Mouse (Mus musculus) cortical plate, adult 2 months (tissue): ENCODE results near the gene Rps23. TPM values are rescaled to one million over a fixed set of nuclear protein-coding genes. Genes with fewer than 3 reads are reported as not detected.
A peak's percentile ranks its signal among the peaks of the same experiment; 100 is the strongest.

Experiments used
- H3K27ac ChIP-seq: fragments of 200-500 bp; 2 replicates; pipeline ENCODE4 v1.5.1; 2012; ENCODE audit warnings: low read length, control low read depth, inconsistent platforms; ENCODE audit not compliant: insufficient read depth
- H3K4me1 ChIP-seq: fragments of 200-500 bp; 2 replicates; pipeline ENCODE4 v1.6.1; 2011; ENCODE audit warnings: low read length; ENCODE audit not compliant: control insufficient read depth, insufficient read depth
- H3K4me3 ChIP-seq: fragments of 200-500 bp; 2 replicates; pipeline ENCODE4 v1.5.1; 2011; ENCODE audit warnings: mild to moderate bottlenecking, low read length, control low read depth; ENCODE audit not compliant: insufficient read depth
- CTCF ChIP-seq: fragments of 200-500 bp; IDR thresholded peaks from 2 replicates; pipeline ENCODE4 v1.5.1; 2011; ENCODE audit warnings: mild to moderate bottlenecking, control low read depth, low read length; ENCODE audit not compliant: insufficient read depth; ENCODE audit errors: extremely low read depth
- POLR2A ChIP-seq: fragments of 200-500 bp; IDR thresholded peaks from 2 replicates; pipeline ENCODE4 v1.6.1; 2011; ENCODE audit warnings: mild to moderate bottlenecking, low read length, control low read depth; ENCODE audit not compliant: insufficient read depth; ENCODE audit errors: extremely low read depth
- polyA plus RNA-seq: library from polyadenylated mRNA; depleted of rRNA; stranded (reverse); fragments of >200 nt; gene quantifications from 2 replicates; pipeline ENCODE4 v1.2.3, GENCODE M21; 2012

The Rps23 gene
- polyA plus RNA-seq, 1 experiment = 626 TPM

DNA sequence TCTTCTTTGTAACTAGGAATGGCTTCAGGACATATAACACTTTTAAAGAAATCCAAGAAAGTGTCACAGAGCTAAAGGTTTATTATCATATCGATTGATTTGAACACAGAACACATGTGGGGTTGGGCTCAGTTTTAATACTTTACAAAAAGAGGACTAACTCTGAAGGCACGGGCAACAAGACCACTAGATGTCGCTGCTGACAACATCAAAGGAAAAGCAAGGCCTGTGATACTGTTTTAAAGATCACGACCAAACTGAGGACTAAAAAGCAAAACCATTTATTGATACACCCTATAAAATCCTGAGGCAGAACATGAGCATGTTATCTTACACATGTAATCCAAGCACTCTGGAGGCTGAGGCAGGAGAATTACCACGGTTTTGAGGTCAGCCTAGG lies 7.1 kb downstream of the Rps23 start:
- Histone ChIP-seq H3K4me3 (no peak overlapping the region), H3K27ac (no peak overlapping the region), H3K4me1 (peaks cover 1% of the 10 kb centered on the region; the same call in 1 of the 2 replicates)
- TF ChIP-seq POLR2A (no peak), CTCF (peak; percentile 84)

GRCm38 (mm10) chr13:90933256-90933655 lies 10.5 kb downstream of the Rps23 start:
- TF ChIP-seq CTCF = no peak
- TF ChIP-seq POLR2A = no peak
- Histone ChIP-seq H3K4me1 (peaks cover 1% of the 10 kb centered on the region; the same call in 1 of the 2 replicates), H3K27ac (no peak overlapping the region), H3K4me3 (no peak overlapping the region)

DNA sequence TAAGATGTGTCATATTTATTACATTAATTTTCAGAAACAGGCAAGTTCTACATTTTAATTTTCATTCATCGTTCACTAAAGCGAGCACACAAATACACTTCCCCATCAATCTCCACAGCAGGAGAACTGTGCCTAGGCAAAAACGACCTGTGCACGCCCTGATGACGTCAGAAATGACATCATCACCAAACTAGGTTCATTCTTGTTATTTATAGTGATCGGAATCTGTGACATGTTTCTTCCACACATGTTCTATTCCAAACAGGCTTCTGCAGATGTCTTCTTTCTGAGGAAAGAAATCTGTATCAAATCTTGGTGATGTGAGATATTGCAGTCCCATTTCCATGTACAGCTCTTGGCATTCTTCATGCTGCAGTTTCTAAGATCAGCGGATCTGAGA lies 13.1 kb downstream of the Rps23 start:
- H3K4me1 ChIP-seq = no peaks in the 10 kb centered on the region
- H3K4me3 ChIP-seq = no peak overlapping the region
- TF ChIP-seq POLR2A (no peak), CTCF (no peak)
- no peak overlapping the region for H3K27ac ChIP-seq

DNA sequence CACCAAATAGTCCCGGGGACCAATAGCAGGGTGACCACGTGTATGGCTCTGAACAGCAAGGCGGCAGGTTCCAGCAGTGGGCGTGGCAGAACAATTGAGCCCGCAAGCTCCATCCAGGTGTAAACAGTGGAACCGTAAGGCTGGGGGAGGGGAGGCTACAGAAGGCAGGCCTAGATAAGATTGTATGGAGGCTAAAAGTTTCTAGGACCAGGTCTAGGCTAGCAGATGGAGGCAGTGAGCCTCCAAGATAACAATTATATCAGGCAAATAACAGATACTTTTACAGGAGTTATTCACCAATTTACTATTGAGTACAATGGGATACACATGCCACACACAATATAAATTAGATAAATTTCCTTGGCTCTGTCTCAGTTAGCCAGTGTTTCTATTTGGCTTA lies 16.4 kb downstream of the Rps23 start:
- no peaks in the 10 kb centered on the region for H3K4me1 ChIP-seq
- no peak overlapping the region for H3K27ac ChIP-seq
- H3K4me3 ChIP-seq = no peak overlapping the region
- TF ChIP-seq CTCF (no peak), POLR2A (no peak)

GRCm38 (mm10) chr13:90939600-90939999 lies 16.8 kb downstream of the Rps23 start:
- Histone ChIP-seq H3K27ac (no peak overlapping the region), H3K4me1 (no peaks in the 10 kb centered on the region), H3K4me3 (no peak overlapping the region)
- no peak for TF ChIP-seq POLR2A
- no peak for TF ChIP-seq CTCF

DNA sequence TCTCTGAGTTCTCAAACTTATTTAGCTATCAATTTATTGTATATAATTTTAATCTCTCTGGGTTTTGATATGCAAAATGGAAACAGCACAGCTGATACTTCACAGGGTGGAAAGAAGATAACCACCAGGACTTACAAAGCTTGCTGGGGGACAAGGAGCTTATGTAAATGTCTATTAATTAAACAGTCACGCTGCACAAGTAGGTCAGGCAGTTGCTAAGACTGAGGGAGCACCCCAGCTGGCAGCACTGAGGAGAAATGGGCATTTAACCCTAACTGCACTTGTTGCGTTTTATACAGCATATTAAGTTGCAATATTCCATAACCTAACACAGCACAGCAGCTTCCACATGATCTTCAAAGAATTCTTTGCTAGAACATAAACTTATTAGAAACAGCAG lies 36.1 kb downstream of the Rps23 start:
- H3K4me1 ChIP-seq = peaks cover 3% of the 10 kb centered on the region; the same call in 1 of the 2 replicates
- no peak overlapping the region for H3K27ac ChIP-seq
- TF ChIP-seq CTCF (no peak), POLR2A (no peak)
- no peak overlapping the region for H3K4me3 ChIP-seq

DNA sequence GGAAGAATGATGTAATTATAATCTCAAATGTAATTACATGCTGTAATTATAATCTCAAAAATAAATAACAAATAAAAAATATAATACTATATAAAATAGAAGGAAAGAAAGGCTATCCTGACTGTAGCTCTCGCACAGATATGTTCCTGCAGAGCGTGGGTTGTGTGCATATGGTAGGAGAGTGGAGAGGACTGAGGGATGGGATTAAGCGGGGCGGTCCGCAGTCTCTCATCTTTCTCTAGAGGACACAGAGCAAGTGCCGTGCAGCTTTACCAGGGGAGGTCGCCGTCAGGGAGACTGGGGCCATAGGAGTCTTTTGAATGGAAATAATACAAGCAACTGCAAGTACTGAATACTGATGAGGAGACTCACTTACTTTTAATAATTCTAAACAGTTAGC lies 37.8 kb downstream of the Rps23 start:
- H3K4me1 ChIP-seq = peaks cover 3% of the 10 kb centered on the region; the same call in 1 of the 2 replicates
- TF ChIP-seq POLR2A = no peak
- TF ChIP-seq CTCF = no peak
- no peak overlapping the region for H3K4me3 ChIP-seq
- no peak overlapping the region for H3K27ac ChIP-seq

- no peak overlapping the region for H3K4me3 ChIP-seq
- TF ChIP-seq CTCF (no peak), POLR2A (no peak)
- peaks cover 3% of the 10 kb centered on the region; the same call in 1 of the 2 replicates for H3K4me1 ChIP-seq
- H3K27ac ChIP-seq = no peak overlapping the region
These were observed 40.3 kb downstream of the Rps23 start for GRCm38 (mm10) chr13:90962836-90963760.

DNA sequence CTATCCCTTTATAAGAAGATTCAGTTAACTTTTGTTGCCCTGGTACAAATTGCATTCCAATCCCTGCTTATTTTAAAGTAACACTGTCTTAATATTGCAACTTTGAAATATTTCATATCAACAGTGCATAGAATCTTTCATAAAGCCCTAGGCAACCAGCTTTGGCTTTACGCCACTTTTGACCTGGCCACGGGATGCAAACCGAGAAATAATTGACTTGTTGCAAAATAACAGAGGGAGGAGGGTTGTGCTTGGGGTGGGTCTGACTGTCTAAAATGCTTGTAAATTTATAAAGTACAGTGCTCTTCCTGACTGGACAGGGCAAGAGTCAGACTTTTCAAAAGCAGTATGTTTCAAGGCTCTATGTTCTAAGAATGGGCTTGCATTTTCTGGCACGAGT lies 41.8 kb downstream of the Rps23 start:
- TF ChIP-seq CTCF (no peak), POLR2A (no peak)
- H3K4me3 ChIP-seq = no peak overlapping the region
- no peak overlapping the region for H3K27ac ChIP-seq
- H3K4me1 ChIP-seq = peaks cover 3% of the 10 kb centered on the region; the same call in 1 of the 2 replicates

- Histone ChIP-seq H3K4me1 (peaks cover 3% of the 10 kb centered on the region; the same call in 1 of the 2 replicates), H3K4me3 (no peak overlapping the region), H3K27ac (no peak overlapping the region)
- TF ChIP-seq POLR2A = no peak
- no peak for TF ChIP-seq CTCF
These were observed 43.2 kb downstream of the Rps23 start for GRCm38 (mm10) chr13:90965996-90966395.
